Mouse (Mus musculus) heart, postnatal 0 days (tissue): ENCODE data around the gene Abce1. TPM values are rescaled to one million over a fixed set of nuclear protein-coding genes. Genes with fewer than 3 reads are reported as not detected.

Experiments used
- ATAC-seq: fragments of 200-750 bp; cut with Nextera tagmentation; 2 replicates; pipeline ENCODE4 v1.8.0; 2017; ENCODE audit warnings: low read depth, moderate number of reproducible peaks, moderate library complexity; ENCODE audit not compliant: insufficient read depth
- DNase-seq: peaks from one replicate; pipeline ENCODE4 v3.0.0-alpha.2; 2016; ENCODE audit warnings: low spot score
- H3K27ac ChIP-seq: fragments of 300-500 bp; sonication (generic); 2 replicates; pipeline ENCODE4 v1.5.1; 2014; ENCODE audit warnings: low read depth, mild to moderate bottlenecking
- H3K27me3 ChIP-seq: fragments of 300-500 bp; sonication (generic); 2 replicates; pipeline ENCODE4 v1.6.1; 2014; ENCODE audit warnings: low read length, mixed read lengths; ENCODE audit not compliant: control insufficient read depth, insufficient read depth
- H3K36me3 ChIP-seq: fragments of 300-500 bp; sonication (generic); replicated peaks from 2 replicates; pipeline ENCODE4 v1.6.1; 2014; ENCODE audit warnings: low read length, mixed read lengths; ENCODE audit not compliant: control insufficient read depth, insufficient read depth
- H3K4me1 ChIP-seq: fragments of 300-500 bp; sonication (generic); 2 replicates; pipeline ENCODE4 v1.6.1; 2014; ENCODE audit warnings: antibody characterized with exemption; ENCODE audit not compliant: control insufficient read depth, insufficient read depth
- H3K4me2 ChIP-seq: fragments of 300-500 bp; sonication (generic); 2 replicates; pipeline ENCODE4 v1.6.1; 2014; ENCODE audit warnings: low read depth, mild to moderate bottlenecking, low read length, moderate library complexity
- H3K4me3 ChIP-seq: fragments of 300-500 bp; sonication (generic); 2 replicates; pipeline ENCODE4 v1.5.1; 2014; ENCODE audit warnings: low read depth, low read length
- H3K9ac ChIP-seq: fragments of 300-500 bp; sonication (generic); replicated peaks from 2 replicates; pipeline ENCODE4 v1.6.1; 2014; ENCODE audit warnings: low read depth, low read length, mixed read lengths
- H3K9me3 ChIP-seq: fragments of 300-500 bp; sonication (generic); replicated peaks from 2 replicates; pipeline ENCODE4 v1.6.1; 2016; ENCODE audit warnings: low read length; ENCODE audit not compliant: control insufficient read depth
- CTCF ChIP-seq: IDR thresholded peaks from 2 replicates; pipeline ENCODE4 v1.5.1; 2016; ENCODE audit warnings: antibody characterized with exemption, control low read depth, low read depth
- EP300 ChIP-seq: IDR thresholded peaks from 2 replicates; pipeline ENCODE4 v1.6.1; 2016; ENCODE audit warnings: antibody characterized with exemption, low read depth
- WGBS: fragments of 180-500 bp; shearing (Covaris S2); extraction: QIAGEN DNeasy Blood & Tissue Kit; methylation state at CpG from one replicate; pipeline ENCODE4 v1.1.7; 2014; 5-methylcytosine and 5-hydroxymethylcytosine counted together
- polyA plus RNA-seq: library from polyadenylated mRNA; unstranded; fragments of >200 nt; fragmentation: Nextera tagmentation; extraction: Ambion mirVana; gene quantifications from 2 replicates; pipeline ENCODE4 v1.2.1, GENCODE M21; 2015
- total RNA-seq: library from RNA; depleted of rRNA; stranded (reverse); fragments of >200 nt; gene quantifications from 2 replicates; pipeline ENCODE4 v1.2.3, GENCODE M21; 2014; ENCODE audit warnings: low replicate concordance; rRNA removed

The Abce1 gene
- total and polyA plus RNA-seq, 2 experiments from 2014 or later: 38.6 to 55.0 TPM

- no peak for TF ChIP-seq CTCF
- TF ChIP-seq EP300: no peak
- WGBS: 97% methylated on average over 1 of the region's 1 CpGs
Measured at GRCm38 (mm10) chr8:79635491-79635890, 76.0 kb downstream of the Abce1 start.

More at GRCm38 (mm10) chr8:79635491-79635890, 76.0 kb downstream of the Abce1 start:
- Histone ChIP-seq H3K36me3 (no peaks in the 10 kb centered on the region), H3K27me3 (no peaks in the 10 kb centered on the region), H3K9me3 (peaks cover 11% of the 10 kb centered on the region; the same call in 1 of the 2 replicates), H3K4me3 (no peak overlapping the region), H3K9ac (no peak overlapping the region), H3K27ac (no peak overlapping the region), H3K4me2 (no peak overlapping the region), H3K4me1 (no peaks in the 10 kb centered on the region)
- ATAC-seq: no peak
- no peak for DNase-seq

Other genes starting within 250 kb of the Abce1 start
- gene Otud4, start 72.1 kb downstream of the Abce1 start, total RNA-seq: 30.3 and 32.7 TPM in 2 replicates
- 8.4 and 8.8 TPM in 2 replicates for gene Otud4, start 72.1 kb downstream of the Abce1 start, polyA plus RNA-seq
- 1.9 and 2.5 TPM in 2 replicates for gene Anapc10, start 80 bp upstream of the Abce1 start, total RNA-seq
- gene Anapc10, start 80 bp upstream of the Abce1 start, polyA plus RNA-seq: 20.9 and 23.0 TPM in 2 replicates